Mouse (Mus musculus) midbrain, postnatal 0 days (tissue): ENCODE results near the gene Pigc. TPM values are rescaled to one million over a fixed set of nuclear protein-coding genes. Genes with fewer than 3 reads are reported as not detected.

Source experiments
- ATAC-seq: fragments of 200-750 bp; cut with Nextera tagmentation; 2 replicates; pipeline ENCODE4 v1.8.0; 2017; ENCODE audit warnings: moderate number of reproducible peaks, mild to moderate bottlenecking, moderate TSS enrichment, moderate library complexity; ENCODE audit not compliant: low FRiP score
- DNase-seq: peaks from one replicate; pipeline ENCODE4 v3.0.0-alpha.2; 2015; ENCODE audit warnings: low spot score
- H3K27ac ChIP-seq: fragments of 300-500 bp; sonication (generic); 2 replicates; pipeline ENCODE4 v1.5.1; 2014; ENCODE audit warnings: low read depth, mild to moderate bottlenecking, low read length, mixed read lengths
- H3K27me3 ChIP-seq: fragments of 300-500 bp; sonication (generic); 2 replicates; pipeline ENCODE4 v1.6.1; 2014; ENCODE audit warnings: low read length, control low read depth, mixed read lengths; ENCODE audit not compliant: insufficient read depth
- H3K36me3 ChIP-seq: fragments of 300-500 bp; sonication (generic); 2 replicates; pipeline ENCODE4 v1.6.1; 2014; ENCODE audit warnings: low read length, control low read depth, mixed read lengths; ENCODE audit not compliant: insufficient read depth
- H3K4me1 ChIP-seq: fragments of 300-500 bp; sonication (generic); 2 replicates; pipeline ENCODE4 v1.6.1; 2014; ENCODE audit warnings: mild to moderate bottlenecking, control low read depth, antibody characterized with exemption, low read length, mixed read lengths; ENCODE audit not compliant: insufficient read depth
- H3K4me2 ChIP-seq: fragments of 300-500 bp; sonication (generic); 2 replicates; pipeline ENCODE4 v1.6.1; 2014; ENCODE audit warnings: low read depth, mild to moderate bottlenecking, low read length, mixed read lengths; ENCODE audit not compliant: poor library complexity, severe bottlenecking
- H3K4me3 ChIP-seq: fragments of 300-500 bp; sonication (generic); 2 replicates; pipeline ENCODE4 v1.5.1; 2014; ENCODE audit warnings: low read depth, mild to moderate bottlenecking, low read length, moderate library complexity
- H3K9ac ChIP-seq: fragments of 300-500 bp; sonication (generic); replicated peaks from 2 replicates; pipeline ENCODE4 v1.6.1; 2014; ENCODE audit warnings: mild to moderate bottlenecking, low read length, moderate library complexity, mixed read lengths; ENCODE audit not compliant: poor library complexity, severe bottlenecking
- H3K9me3 ChIP-seq: fragments of 300-500 bp; sonication (generic); 2 replicates; pipeline ENCODE4 v1.6.1; 2016; ENCODE audit warnings: low read length, control low read depth
- CTCF ChIP-seq: IDR thresholded peaks from 2 replicates; pipeline ENCODE4 v1.5.1; 2016; ENCODE audit warnings: antibody characterized with exemption, mild to moderate bottlenecking
- WGBS: fragments of 180-500 bp; shearing (Covaris S2); extraction: QIAGEN DNeasy Blood & Tissue Kit; methylation state at CpG from one replicate; pipeline ENCODE4 v1.1.7; 2014; 5-methylcytosine and 5-hydroxymethylcytosine counted together
- polyA plus RNA-seq: library from polyadenylated mRNA; unstranded; fragments of >200 nt; fragmentation: Nextera tagmentation; extraction: Ambion mirVana; gene quantifications from 2 replicates; pipeline ENCODE4 v1.2.1, GENCODE M21; 2015
- total RNA-seq: library from RNA; depleted of rRNA; stranded (reverse); fragments of >200 nt; gene quantifications from 2 replicates; pipeline ENCODE4 v1.2.3, GENCODE M21; 2014; rRNA removed

Pigc gene
- total RNA-seq = 12.1 and 14.5 TPM in 2 replicates
- polyA plus RNA-seq = 22.6 and 26.2 TPM in 2 replicates

GRCm38 (mm10) chr1:161968589-161969407, at the start of gene Pigc:
Gene Pigc (plus strand): TSS chr1:161969186.
- H3K27me3 ChIP-seq = no peaks in the 10 kb centered on the region
- WGBS = 2% methylated on average over 37 of the region's 38 CpGs
- peak within 1 kb of the TSS; percentile 79 for H3K9ac ChIP-seq
- peak within 1 kb of the TSS; percentile 64 for H3K4me3 ChIP-seq
- DNase-seq (peak; percentile 98), ATAC-seq (peak; percentile 99)
- peaks cover 6% of the 10 kb centered on the region for H3K4me1 ChIP-seq
- TF ChIP-seq CTCF = peak; percentile 91
- H3K9me3 ChIP-seq = no peaks in the 10 kb centered on the region
- H3K27ac ChIP-seq = peak within 1 kb of the TSS; percentile 67
- 0 out of 2 replicates have a peak, but pooled peaks cover 4% of the 10 kb centered on the region for H3K36me3 ChIP-seq
- peak within 1 kb of the TSS; percentile 68 for H3K4me2 ChIP-seq

GRCm38 (mm10) chr1:161919594-161919993, 49.4 kb upstream of the Pigc start:
- Histone ChIP-seq H3K4me1 (no peaks in the 10 kb centered on the region), H3K9ac (no peak overlapping the region), H3K27ac (no peak overlapping the region), H3K27me3 (no peaks in the 10 kb centered on the region), H3K36me3 (no peaks in the 10 kb centered on the region), H3K9me3 (no peaks in the 10 kb centered on the region), H3K4me3 (no peak overlapping the region), H3K4me2 (no peak overlapping the region)
- DNase-seq (no peak), ATAC-seq (no peak)
- WGBS = 94% methylated on average over 2 of the region's 2 CpGs
- no peak for TF ChIP-seq CTCF

GRCm38 (mm10) chr1:161920475-161921454, 48.2 kb upstream of the Pigc start:
- ATAC-seq (no peak), DNase-seq (no peak)
- Histone ChIP-seq H3K4me3 (no peak overlapping the region), H3K27me3 (no peaks in the 10 kb centered on the region), H3K27ac (no peak overlapping the region), H3K36me3 (no peaks in the 10 kb centered on the region), H3K4me2 (no peak overlapping the region), H3K9ac (no peak overlapping the region), H3K4me1 (no peaks in the 10 kb centered on the region), H3K9me3 (no peaks in the 10 kb centered on the region)
- WGBS = 88% methylated on average over 9 of the region's 9 CpGs
- no peak for TF ChIP-seq CTCF

- Histone ChIP-seq H3K36me3 (no peaks in the 10 kb centered on the region), H3K9me3 (no peaks in the 10 kb centered on the region)
- TF ChIP-seq CTCF = no peak
Observed at GRCm38 (mm10) chr1:161921928-161922327, 47.1 kb upstream of the Pigc start.

GRCm38 (mm10) chr1:161924321-161924720, 44.7 kb upstream of the Pigc start:
- TF ChIP-seq CTCF = no peak
- Histone ChIP-seq H3K4me2 (no peak overlapping the region), H3K27me3 (no peaks in the 10 kb centered on the region), H3K4me3 (no peak overlapping the region), H3K9ac (no peak overlapping the region), H3K27ac (no peak overlapping the region), H3K36me3 (no peaks in the 10 kb centered on the region), H3K9me3 (no peaks in the 10 kb centered on the region), H3K4me1 (no peaks in the 10 kb centered on the region)
- ATAC-seq = no peak
- DNase-seq = no peak
- 49% methylated on average over 3 of the region's 3 CpGs for WGBS

More at GRCm38 (mm10) chr1:161921928-161922327, 47.1 kb upstream of the Pigc start:
- Histone ChIP-seq H3K4me1 (no peaks in the 10 kb centered on the region), H3K4me2 (no peak overlapping the region), H3K9ac (no peak overlapping the region), H3K4me3 (no peak overlapping the region), H3K27ac (no peak overlapping the region), H3K27me3 (no peaks in the 10 kb centered on the region)
- WGBS = 81% methylated on average over 6 of the region's 6 CpGs
- DNase-seq = no peak
- no peak for ATAC-seq
